Mouse (Mus musculus) A20 (cell line): ENCODE measurements at regions not wholly inside any gene's neighbourhood (a gene's known extent, or its start where the extent isn't known, plus 50 kb on each side); places are given as distances from the start of the nearest gene placed in this dataset.

Source experiments
- DNase-seq: peaks from one replicate; pipeline ENCODE4 v3.0.0-alpha.2; 2011; ENCODE audit warnings: low read depth, low spot score

DNA sequence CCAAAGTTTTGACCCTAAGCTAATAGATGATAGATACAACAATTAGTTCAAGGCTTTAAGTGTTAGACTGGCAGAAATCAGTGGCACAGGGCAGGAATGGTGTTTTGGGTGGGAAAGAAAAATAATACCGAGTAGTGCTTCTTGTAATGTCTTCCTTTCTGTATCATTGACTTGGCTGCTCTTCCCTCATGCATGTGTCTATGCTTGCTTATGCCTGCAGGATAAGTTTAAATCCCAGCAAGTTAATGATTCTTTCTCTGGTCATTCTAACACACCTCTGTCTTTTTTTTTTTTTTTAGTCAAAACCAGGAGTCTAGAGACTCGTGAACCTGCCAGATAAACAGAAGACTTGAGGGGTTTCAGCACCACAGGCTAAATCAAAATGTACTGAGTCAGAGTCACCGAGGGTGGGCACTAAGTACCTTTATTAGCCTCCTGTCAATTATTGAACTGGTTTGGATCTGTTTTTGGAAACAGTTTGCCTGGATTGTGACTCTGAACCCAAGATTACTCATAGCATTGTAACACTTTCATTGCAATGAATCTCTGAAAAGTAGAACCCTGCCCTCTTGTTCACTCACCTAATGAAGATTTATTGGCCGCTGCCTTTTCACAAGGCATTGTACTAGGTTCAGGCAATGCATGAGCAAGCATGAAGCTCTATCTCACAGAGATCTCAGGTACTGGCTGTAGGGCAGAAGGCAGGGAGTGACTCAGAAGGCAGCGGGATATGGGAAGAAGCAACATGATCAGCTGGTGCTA is 374.8 kb upstream of the A1bg start:
- no peak for DNase-seq

DNA sequence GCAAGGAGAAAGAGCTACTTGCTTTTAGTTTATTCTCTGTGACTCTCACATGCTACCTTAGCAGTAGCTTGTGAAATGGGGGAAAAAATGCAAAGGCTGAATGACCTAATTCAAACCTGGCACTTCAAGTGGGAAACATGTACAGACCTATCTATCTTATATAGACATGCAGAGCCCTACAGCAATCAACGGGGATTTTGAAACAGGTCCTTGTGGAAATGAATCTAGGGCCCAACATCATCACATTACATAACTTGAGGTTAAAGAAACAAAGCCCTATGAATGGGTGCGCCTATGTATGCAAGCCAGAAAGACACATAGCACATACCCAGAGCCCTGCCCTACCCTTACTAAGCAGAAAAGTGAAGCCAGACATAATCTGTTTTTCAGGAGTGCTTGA is 371.8 kb upstream of the A1bg start:
- no peak for DNase-seq

DNA sequence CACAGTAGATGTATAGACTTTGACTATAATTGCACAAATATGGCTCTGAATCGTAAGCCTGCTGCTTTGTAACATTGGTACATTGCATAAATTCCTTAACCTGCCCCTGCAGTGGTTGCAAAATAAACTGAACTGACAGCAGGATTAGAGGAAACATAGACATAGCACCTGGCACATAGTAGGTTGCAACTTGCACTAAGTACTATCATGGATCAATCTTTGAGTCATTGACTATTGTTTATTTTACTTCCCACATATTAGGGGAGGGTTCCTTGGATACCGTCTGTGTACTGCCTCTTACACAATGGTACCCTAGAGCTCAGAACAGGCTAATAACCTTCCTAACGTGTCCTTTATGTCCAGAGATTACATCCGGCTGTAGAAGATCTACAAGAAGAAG is 371.3 kb upstream of the A1bg start:
- DNase-seq: no peak

DNA sequence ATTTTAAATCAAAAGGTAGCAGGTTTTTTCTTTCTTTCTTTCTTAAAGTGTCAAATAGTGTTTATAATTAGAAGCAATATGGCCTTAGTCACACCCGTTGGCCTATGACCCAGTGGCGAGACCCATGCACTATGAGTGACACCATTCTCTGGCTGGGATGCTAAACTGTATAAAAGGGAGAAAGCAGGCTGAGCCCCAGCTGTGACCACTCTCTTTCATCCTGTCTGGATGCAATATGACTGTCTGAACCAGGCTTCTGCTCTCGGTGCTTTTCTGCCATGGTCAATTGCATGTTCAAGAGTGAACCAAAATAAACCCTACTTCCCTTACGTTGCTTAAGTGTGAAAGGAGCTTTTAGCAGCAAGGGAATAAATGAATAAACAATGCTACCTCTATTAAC is 346.0 kb upstream of the A1bg start:
- DNase-seq: no peak

DNA sequence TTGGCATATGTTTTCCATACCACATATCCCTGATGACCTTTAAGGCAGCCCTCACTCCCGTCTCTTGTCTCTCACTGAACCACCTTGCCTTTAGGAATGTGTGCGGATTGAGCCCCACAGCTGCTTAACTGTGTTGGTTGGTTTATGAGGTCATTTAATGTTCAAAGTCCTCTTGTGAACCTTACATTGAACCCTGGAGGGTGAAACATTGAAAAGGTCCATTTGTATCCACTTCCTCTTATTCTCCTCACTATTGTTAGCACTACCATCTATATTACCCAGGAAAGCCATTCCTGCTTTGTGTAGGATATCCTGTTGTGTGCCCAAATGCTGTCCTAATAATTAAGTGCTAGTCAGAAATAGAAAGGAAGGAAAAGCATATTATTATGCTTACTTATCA is 336.2 kb upstream of the A1bg start:
- no peak for DNase-seq

DNA sequence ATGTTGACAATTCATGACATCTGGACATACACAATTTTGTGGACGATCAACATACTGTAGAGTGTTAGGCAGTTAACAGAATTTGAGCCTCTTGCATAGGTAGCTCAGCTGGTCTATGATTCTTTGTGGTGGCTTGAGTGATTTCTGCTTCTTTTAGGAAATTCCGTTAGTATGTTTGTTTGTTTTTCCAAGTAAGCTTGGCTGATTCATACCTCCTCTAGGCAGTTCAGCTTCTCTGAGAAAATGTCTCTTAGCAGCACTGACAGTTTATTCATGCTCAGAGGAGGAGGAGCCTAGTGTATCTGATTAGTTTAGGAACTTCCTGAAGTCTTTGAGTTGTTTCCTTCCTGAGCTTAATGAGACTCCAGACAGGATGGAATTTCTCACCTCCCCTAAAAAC is 321.7 kb upstream of the A1bg start:
- DNase-seq: no peak

DNA sequence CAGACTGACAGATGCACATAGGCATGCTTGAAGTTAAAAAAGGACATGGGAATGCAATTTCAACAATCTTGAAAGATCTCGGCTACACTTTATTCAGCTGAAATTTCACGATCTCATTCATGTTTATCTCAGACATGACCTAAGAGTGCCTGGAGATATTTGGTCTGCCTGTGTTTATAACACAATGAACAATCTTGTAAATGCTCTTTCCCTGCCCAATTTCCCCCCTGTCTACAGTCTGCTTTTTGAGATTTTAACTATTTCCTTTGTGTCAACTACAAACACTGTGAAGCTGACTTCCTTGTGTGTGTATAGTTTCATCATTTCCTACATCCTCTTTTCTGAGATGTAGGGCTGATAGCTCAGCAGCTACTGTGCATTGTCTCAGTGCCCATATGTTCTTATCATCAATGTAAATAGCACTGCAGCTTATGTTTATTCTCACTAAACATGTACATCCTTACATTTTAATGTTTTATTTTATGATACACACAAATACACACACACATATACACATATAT is 319.4 kb upstream of the A1bg start:
- DNase-seq: no peak

DNA sequence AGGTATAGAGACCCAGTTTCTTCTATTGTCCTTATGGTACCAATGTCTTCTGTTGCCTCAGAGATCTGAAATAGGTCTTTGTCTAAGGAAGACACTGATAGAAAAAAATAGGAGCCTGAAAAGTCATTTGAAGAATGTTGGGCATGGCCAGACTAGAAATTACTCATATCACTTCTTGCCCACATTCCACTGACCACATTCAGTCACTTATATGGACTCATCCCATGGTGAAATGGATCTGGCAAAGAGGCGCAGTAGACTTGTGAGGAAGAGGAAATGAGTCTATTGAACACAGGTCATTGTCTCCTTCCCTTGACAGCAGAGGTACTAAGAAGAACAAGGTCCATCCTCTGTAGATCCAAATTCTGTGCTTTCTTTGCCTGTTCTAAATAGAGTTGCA is 318.9 kb upstream of the A1bg start:
- no peak for DNase-seq

DNA sequence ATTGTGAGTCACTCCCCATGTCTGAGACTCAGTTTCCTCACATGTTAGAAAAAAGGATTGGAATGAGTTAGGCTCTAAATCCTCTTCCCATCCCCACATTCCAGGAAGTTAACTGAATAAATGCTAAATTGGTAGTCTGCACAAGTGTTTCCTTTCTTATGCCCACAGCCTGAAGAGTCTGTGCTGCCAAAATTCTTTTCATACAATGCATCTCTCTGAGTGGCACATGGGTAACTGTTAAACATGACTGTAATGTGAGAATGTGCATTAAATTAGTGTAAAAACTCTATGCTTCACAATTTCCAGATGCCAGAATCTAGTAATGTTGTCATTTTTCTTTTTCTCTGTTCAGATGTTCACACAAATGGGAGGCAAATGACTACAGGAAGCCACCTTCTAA is 317.5 kb upstream of the A1bg start:
- no peak for DNase-seq

DNA sequence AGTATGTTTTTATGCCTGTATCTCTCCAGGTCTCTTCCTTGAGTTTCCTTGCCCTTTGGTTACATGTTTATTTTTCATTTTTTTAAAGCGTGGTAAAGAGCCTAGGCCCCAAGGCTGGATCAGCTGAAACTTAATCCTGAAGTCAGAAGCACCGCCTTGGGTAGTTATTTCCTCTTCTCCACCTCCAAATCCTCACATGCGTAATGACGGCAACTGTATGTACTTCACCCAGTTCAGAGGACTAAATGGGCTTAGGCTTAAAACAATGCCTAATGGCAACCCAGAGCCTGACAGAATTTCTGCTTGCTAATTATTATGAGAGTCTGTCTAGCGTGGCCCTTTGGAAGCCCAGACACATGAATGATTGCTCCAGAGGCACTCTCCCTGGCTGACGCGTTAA is 316.6 kb upstream of the A1bg start:
- DNase-seq: no peak

DNA sequence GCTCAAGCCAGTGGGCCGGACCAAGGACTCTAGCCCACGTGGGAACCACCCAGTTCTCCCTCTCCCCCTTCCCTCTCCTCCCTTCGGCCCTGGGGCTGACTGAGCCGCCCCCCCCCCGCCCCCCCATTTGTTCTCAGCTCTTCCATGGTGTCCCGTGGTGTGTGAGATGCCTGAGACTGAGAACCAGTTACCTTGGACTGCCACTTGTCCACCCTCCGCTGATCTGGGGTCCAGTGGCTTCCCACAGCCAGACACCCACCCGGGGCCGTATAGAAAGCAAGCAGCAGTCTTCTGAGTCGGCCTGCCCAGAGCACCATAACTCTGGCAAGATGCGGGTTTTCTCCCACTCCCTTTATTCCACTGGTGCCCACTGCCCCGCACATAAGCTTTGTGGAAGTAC is 316.2 kb upstream of the A1bg start:
- no peak for DNase-seq

DNA sequence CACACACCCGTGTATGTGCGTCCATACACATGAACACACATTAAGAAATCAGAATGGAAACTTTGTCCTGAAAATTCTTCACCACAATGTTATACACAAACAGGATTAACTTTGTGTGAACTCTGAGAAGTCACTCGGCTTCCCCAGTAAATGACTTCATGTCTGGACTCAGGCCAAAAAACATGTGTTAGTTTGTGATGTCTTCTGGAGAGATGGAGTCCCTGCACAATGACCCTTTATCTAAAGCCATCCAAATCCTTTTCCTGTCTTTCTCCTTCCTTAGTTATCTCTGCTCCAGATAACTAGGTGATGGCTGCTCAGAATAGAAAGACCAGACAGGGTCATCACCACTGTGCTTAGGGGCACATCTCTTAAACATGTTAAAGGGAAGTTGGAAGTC is 306.8 kb upstream of the A1bg start:
- no peak for DNase-seq

DNA sequence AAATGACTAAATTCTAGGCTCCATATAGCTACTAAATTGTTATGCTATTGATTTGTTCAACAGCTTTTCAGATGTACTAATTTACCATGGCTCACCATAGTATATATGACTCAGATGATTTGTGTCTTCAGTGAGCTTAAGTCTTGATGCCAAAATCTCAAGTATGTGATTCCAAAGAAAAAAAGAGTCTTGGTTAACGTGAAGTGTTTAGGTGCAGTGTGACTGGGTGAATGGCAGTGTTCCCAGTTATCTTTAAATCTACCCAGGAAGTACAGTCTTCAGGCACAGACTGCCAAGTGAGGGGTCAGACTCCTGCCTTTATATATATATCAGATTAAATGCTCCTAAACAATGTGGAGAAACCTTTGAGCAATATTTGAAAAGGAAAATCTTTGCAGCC is 300.1 kb upstream of the A1bg start:
- no peak for DNase-seq

DNA sequence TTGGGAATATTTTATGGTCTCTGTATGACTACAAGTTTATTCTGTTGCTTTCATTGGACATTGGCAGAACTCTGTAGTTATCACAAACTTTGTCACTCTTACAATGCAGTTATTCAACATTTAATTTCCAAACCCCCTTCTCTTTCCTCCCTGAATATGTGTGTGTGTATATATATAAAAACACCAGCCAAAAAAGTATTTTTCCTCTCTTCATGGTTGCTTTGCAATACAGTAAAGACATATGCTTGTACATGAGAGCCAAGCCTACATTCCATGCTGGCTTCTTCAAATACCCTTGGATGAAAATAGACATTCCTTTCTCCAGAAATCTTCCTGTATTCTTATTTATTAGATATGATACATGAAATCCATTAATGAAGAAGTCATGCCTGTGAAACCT is 287.3 kb upstream of the A1bg start:
- DNase-seq: no peak

DNA sequence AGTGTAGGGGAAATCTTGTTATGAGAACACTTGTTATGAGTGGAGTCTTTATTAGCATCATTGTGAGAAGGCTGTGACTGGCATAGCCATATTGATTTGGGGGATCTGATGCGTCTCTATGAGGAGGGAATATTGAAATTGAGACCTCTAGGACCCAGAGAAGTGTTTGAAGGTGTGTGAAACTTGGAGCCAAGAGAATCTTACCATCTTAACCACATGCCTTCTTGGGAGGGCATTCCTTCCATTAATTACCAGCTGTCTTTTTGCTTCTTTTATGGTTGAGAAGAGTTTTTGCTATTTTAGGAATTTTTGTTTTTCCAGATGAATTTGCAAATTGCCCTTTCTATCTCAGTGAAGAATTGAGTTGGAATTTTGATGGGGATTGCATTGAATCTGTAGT is 267.2 kb upstream of the A1bg start:
- DNase-seq: no peak

DNA sequence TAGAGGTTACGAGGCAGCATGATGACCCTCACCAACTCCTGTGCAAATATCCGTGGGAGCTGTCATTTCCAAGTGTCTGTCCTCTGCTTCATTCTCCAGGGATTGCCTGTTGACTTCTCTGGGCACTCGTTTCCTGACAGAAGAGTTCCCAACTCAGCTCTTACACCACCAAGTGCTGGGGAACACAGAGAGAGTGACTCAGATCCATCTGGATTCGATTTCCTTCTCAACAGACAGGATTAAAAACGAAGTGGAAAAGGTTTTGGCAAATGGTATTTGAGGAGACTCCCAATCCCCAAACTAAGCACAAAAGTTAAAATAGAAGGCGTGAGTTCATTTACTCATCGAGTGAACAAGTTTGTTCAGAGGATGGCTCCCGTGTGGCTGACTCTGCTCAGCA is 266.7 kb upstream of the A1bg start:
- DNase-seq: no peak

DNA sequence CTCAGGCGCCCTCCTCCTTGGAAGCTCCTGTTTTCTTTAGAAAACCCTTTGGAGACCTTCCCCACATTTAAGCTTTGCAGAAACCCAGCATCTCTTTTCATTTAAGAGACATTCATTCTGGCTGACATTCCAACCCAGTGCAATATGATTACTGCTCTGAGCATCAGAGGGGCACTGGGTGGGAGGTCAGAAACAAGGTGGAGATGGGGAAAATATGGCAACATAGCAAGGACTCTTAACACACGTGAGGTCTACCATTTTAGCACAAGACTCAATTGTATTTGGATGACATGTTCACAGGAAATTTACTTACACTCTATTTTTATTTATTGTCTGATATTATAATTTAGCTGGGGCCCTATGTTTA is 261.8 kb upstream of the A1bg start:
- no peak for DNase-seq

DNA sequence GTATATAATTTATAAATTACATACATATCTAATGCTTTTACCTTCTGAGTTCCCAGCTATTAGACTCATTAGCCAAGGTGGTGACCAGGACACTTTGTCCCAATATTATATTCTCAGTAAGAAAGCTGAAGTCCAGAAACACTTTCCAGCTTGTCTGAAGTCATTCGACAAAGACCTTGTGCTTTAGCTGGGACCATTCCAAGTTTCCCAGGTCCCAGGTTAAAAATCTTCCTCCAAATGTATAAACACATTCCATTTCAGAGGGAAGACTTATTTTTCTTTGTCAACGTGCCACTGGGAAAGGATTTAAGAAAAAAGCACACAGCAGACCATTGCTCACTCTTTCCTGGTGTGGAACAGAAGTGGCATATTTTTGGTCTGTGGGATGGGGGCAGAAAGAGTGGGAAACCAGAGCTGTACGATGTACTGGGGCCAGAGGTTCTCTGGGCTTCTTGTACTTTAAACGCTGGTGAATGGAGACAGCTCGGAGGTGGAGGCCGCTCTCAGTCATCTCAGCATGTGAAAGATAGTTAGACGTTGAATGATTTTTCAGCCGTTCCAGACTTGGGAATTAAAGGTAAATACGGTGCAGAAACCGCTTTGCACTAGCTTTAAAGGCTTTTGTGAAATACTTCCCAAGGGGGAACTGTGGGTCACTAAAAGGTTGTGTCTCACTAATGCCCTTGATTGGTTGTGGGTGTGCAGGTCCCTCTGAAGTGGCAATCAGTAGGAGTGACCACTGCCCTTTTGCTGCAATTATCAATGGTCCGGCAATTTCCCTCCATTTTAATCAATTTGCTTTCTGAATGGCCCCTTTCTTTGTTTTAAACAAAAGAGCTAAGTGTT is 261.2 kb upstream of the A1bg start:
- no peak for DNase-seq

DNA sequence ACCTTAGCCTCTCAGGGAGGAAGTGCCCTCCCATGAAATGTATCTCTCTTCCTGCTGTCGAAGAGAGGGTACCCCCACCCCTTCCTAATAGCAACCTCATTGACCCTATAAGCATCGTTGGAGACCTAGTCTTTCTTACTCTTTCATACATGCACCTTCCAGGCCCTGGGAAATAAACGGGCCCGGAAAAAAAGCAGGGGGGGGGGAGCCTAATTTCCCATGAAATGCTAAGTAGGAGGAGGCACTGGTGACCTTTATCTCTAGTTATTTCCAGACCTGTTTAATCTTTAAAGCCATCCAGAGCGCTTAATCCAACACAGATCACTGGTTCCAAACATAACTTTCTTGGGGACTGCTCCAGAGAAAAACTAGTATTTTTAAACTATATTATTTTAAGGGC is 260.5 kb upstream of the A1bg start:
- no peak for DNase-seq

DNA sequence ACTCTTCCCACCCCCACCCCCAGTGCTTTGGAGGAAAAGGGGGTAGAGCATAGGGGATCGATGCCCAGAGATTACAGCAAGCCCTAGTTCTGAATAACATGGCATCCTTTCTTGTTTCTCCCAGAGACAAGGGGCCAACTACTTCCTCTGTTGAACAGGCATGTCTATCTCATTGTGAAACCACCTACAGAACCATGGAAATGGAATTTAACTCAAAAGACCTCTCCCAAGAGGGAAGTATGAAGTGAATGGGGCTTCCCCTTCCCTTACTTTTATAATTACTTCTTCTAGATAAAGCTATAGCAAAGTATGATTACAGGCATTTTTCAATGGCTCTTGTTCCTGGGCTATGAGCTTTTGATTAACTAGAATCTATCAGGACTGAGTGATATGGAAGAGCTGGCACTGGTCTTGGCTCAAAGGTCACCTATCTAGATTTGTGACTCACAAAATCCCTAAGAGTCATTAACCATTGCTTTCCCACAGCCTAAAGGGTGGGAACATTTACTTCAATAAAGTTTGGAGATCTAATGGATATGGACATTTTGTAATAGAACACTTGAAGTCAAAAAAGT is 246.1 kb upstream of the A1bg start:
- DNase-seq: no peak

DNA sequence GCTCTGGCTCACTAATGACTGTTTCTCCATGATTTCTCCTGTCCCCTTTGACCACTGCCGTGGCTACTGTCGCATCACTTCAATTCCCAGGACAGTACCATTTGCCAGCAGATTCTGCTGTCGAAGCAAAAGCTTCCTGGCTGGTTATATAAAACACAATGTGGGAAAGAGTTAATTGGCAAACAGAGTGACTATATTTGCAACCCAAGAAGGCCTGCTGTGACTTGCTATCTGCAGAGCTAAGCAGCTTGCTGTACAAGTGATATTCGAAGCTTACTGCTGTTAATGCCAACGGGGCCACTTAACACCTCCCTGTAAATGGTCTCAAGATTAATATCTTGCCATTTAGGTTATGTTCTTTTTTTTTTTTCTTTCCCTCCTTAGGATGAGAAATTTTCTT is 242.2 kb upstream of the A1bg start:
- DNase-seq: no peak

DNA sequence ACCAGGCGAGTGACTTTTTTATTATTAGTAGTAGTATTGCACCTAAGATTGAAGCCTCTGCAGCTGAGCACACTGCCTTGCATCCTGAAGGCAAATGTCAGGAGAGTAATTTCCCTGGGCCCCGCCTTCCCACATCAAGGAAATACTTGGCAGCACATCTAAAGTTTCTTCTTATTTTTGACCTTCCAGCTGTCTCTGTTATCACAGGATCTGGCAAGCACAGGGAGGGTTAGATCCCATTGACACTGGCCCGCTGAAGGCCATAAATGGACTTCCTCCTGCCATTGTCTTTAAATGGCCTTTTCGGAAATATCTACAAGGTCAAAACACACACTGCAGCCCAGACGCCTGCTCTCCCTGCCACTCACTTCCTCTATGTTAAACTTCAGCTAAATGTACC is 238.6 kb upstream of the A1bg start:
- DNase-seq: no peak

DNA sequence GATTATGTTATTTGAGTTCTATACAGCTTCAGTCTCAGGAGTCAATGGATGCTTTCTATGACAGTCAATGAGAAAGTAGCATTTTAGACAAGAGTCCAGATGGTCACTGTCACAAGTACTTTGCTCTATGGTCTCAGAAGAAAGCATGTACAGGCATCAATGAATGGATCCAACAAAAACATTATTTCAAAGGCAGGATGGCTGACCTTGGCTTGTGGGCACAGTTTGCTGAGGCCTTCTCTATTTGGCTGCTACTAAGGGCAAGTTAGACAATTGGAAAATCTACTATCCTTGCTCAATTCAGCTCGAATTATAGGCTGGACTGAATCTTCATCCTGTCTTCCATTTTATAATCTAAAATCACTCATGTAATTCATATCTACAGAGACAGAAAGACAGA is 237.9 kb upstream of the A1bg start:
- DNase-seq: no peak
